Mouse (Mus musculus) liver, postnatal 0 days (tissue): ENCODE data around the gene Snapc4.

Source experiments
- CTCF ChIP-seq: sonication (generic); IDR thresholded peaks from 2 replicates; pipeline ENCODE4 v1.5.1; 2016; ENCODE audit warnings: antibody characterized with exemption, low read depth
- EP300 ChIP-seq: IDR thresholded peaks from 2 replicates; pipeline ENCODE4 v1.6.1; 2016; ENCODE audit warnings: antibody characterized with exemption, low read depth, mild to moderate bottlenecking

DNA sequence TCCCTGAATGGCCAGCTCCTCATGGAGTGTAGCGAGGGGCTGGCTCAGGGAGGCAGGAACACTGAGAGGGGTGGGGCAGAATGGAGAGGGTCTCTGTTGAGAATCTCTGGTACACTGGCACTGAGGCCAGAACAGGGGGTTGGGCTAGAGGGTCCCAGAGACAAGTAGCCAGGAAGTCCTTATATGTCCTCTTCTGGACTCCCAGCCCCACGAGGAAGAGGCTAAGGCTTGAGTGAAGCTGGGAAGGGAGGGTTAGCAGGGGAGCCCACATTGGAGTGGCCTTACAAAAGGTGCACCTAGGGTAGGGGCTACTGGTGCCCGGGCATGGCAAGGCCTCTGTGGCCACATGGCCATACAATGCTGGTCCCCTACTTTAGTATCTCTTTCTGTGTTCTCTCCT is 63.1 kb downstream of the Snapc4 start:
- no peak for TF ChIP-seq CTCF
- TF ChIP-seq EP300 = no peak
